Mouse (Mus musculus): ENCODE measurements around the gene Tfb2m.

Tfb2m gene

GRCm38 (mm10) chr1:179568690-179569398 is 22.8 kb upstream of the Tfb2m start:
- TF ChIP-seq GATA4 (IDR thresholded peaks at IDR 0.05; ENCODE audit: insufficient replicate concordance, low read length) = peak; percentile 77

DNA sequence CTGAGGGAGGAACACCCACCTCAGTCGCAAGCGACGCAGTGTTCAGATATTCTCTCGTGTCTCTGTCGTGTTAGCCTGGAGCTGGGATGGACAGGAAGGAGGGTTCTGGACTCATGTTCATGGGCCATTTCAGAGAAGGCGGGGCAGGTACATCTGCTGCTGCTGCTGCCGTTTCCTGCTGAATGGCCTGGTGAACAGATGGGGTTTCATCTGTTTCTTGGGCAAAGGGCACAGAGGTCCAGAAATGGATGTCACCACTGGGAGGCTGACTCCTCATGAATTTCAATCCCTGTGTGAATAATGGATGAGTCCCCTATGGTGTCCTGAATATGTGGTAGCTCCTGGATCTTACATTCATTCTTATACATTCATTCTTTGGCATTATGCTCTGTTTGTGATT is 21.5 kb upstream of the Tfb2m start:
- no peak for TF ChIP-seq GATA4 (IDR thresholded peaks at IDR 0.05; ENCODE audit: insufficient replicate concordance, low read length)

DNA sequence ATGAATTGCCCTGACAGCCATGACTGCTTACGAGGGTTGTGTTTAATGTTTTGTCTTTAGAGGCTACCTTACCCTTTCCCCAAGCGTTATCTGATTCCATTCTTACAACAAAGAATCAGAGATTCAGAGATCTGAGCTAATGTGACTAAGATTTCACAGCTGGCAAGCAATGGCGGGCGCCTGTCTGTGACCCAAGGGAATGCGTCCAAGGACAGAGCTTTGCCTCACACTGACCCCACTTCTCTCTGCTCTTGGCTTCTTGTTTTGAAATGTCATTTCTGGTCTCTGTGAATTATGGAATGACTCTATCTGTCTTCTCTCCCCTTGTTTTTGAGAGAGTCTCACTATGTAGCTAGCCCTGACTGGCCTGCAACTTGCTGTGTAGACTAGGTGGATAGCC is 17.9 kb upstream of the Tfb2m start:
- peak; percentile 38; the same call in 1 of the 2 replicates for TF ChIP-seq GATA4 (IDR thresholded peaks at IDR 0.05; ENCODE audit: insufficient replicate concordance, low read length)

GRCm38 (mm10) chr1:179563211-179563610 is 17.1 kb upstream of the Tfb2m start:
- TF ChIP-seq GATA4 (IDR thresholded peaks at IDR 0.05; ENCODE audit: insufficient replicate concordance, low read length) = no peak

DNA sequence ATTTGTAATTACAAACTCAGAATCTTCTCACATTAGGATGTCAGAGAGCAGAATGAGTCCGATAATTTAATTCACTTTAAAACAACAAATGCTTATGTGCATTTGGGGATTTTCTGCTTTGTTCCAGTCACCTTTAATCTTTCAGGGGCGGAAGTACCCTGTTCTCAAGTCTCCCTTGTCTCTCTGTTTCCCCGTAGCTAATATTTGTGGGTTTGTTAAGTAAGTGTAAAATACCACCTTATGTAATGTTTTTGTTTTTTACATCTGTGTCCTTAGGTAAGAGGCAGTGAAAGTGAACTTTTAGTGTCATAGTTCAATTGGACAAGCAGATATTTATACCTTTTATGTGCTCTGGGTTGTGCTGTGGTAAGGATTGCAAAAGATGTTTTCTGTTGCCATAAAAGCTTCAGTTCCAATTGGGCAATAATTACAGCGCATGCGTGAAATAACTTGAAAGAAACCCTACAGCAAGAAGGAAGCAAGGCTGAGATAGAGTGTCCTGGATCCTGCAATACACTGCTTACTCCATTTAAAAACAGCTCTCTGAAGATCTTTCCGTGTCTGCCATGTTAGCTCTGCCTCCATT is 14.9 kb upstream of the Tfb2m start:
- no peak for TF ChIP-seq GATA4 (IDR thresholded peaks at IDR 0.05; ENCODE audit: insufficient replicate concordance, low read length)

- no peak for TF ChIP-seq GATA4 (IDR thresholded peaks at IDR 0.05; ENCODE audit: insufficient replicate concordance, low read length)
Observed at GRCm38 (mm10) chr1:179559446-179560194, 13.6 kb upstream of the Tfb2m start.

- no peak for TF ChIP-seq GATA4 (IDR thresholded peaks at IDR 0.05; ENCODE audit: insufficient replicate concordance, low read length)
Observed at GRCm38 (mm10) chr1:179556921-179557320, 10.9 kb upstream of the Tfb2m start.

- no peak for TF ChIP-seq GATA4 (IDR thresholded peaks at IDR 0.05; ENCODE audit: insufficient replicate concordance, low read length)
Observed at GRCm38 (mm10) chr1:179553949-179554347, 7.9 kb upstream of the Tfb2m start.

GRCm38 (mm10) chr1:179553197-179553948 is 7.3 kb upstream of the Tfb2m start:
- no peak for TF ChIP-seq GATA4 (IDR thresholded peaks at IDR 0.05; ENCODE audit: insufficient replicate concordance, low read length)

DNA sequence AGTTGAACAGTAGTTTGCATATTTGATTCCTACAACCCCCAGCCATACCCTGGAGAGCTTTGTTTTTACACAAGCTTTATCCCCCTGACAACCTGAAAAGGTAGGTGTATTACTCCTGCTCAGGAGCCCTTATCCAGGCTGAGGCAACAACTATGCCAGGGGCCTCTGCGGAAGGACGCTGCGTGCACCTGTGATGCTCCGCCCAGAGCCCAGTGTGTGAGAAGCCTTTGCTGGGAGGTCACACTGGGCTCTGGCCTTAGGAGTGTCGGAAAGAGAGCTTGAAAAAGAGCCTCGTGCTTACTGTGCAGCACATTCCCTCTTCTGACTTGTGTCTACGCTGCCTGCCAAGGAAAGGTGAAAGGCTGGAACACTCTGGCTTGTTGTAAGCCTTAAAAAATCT is 6.7 kb upstream of the Tfb2m start:
- no peak for TF ChIP-seq GATA4 (IDR thresholded peaks at IDR 0.05; ENCODE audit: insufficient replicate concordance, low read length)

GRCm38 (mm10) chr1:179551921-179552320 is 5.9 kb upstream of the Tfb2m start:
- no peak for TF ChIP-seq GATA4 (IDR thresholded peaks at IDR 0.05; ENCODE audit: insufficient replicate concordance, low read length)

- no peak for TF ChIP-seq GATA4 (IDR thresholded peaks at IDR 0.05; ENCODE audit: insufficient replicate concordance, low read length)
Observed at GRCm38 (mm10) chr1:179551336-179551735, 5.3 kb upstream of the Tfb2m start.

DNA sequence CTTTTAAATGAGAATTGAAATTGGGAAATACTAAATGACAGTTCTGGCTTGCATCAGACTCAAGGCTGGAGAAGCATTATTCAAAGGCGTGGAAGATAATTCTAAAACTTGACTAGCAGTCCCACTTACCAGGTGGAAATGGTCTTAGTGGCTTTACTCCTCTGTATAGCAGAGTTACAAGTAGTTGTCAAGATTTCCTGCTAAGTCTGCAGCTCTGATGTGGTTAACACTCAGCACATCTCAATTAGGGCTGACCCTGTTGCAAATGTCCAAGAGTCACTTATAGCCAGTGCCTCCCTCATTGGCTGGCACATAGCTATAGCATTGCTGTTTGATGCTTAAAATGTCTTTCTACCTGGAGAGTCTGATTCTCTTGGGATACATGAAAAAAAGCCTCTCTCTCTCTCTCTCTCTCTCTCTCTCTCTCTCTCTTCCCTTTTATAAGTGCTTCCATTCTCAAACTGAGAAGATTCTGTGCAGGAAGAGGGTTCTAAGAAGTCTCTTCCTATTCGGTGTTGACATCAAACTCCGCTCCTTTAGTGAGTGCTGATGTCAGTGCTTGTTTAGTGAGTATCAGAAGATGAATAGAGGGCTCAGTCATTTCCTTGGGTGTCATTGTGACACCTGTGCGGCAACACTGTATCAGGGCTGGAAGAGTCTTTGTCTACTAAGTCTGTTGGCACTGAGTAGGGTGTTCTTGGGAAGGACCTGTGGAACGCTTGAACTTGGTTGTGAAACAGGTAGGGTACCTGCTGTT is 3.1 kb upstream of the Tfb2m start:
- TF ChIP-seq GATA4 (IDR thresholded peaks at IDR 0.05; ENCODE audit: insufficient replicate concordance, low read length) = no peak

- no peak for TF ChIP-seq GATA4 (IDR thresholded peaks at IDR 0.05; ENCODE audit: insufficient replicate concordance, low read length)
Observed at GRCm38 (mm10) chr1:179548220-179548619, 2.2 kb upstream of the Tfb2m start.

GRCm38 (mm10) chr1:179547176-179547575 is 1.1 kb upstream of the Tfb2m start:
- TF ChIP-seq GATA4 (IDR thresholded peaks at IDR 0.05; ENCODE audit: insufficient replicate concordance, low read length) = no peak

All from liver, adult (tissue).